Mouse (Mus musculus): ENCODE measurements at regions not wholly inside any gene's neighbourhood (a gene's known extent, or its start where the extent isn't known, plus 50 kb on each side); places are given as distances from the start of the nearest gene placed in this dataset.

DNA sequence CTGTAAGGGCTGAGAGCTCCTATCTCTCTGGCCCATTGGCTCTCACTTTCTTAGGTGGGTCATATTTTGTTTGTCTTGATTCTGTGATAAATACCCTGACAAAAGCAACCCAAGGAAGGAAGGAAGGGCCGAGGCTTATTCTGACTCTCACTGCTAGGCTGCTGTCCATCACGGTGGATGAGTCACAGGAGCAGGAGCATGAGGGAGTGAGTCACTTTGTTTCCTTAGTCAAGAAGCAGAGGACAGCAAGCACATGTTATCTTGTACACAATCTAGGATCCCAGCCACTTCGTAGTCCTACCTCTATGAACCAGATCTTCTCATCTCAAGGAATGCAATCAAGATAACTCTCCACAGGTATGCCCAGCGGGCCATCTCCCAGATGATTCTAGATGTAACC is 69.9 kb downstream of the Atp6v1g3 start:
- no peak for DNase-seq

DNA sequence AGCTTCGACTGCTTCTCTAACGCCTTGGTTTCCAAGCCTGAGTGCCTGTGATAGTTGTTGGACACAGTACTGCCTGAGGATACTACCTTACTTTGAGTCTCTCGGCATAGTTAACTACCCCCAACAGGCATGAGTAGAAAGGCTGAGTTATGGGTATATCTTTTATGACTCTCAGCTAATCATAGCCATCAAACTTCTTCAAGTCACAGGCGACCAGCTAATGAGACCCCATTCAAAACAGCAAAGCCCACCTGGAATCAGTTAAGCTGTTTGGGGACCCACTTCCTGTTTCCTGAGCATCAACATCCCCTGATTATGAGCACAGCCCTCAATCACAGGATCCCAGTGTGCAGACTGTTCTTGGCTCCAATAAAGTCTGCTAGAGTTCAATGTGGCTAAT is 71.4 kb downstream of the Atp6v1g3 start:
- no peak for DNase-seq

DNA sequence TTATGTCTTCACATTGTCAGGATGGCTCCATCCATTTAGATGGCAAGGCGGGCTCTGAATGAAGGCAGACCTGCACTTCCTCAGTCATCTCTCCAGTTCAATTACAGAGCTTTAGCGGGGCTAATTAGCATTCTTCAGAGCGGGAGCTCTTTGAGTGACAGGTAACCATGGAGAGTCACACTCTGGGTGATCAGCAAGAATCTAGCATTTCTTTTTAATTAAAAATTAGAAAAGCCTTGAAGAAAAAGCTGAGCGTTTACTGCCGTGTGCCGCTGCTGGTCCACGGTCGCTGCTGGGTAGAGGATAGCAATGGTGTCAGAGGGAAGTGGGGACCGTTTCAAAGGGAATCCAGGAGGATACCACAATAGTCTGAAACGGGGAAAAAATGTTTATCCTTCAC is 72.5 kb downstream of the Atp6v1g3 start:
- no peak for DNase-seq

DNA sequence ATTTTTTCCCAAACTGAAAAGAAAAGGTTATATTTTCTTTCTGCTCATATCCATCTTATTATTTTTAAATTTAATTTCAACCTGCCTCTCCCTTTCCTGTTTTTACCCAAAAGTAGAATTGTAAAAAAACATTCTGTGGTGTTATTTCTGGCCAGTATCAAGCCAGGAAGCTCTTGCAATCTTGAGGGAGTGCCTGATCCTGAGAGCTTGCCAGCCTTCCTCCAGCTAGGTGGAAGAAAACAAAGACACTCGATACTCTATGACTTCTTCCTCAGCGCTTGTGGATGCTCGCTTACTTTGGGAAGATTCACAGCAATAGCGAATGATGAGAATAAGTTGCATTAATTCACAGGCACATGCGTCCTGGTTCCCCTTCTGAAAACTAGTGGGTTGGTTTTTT is 73.4 kb downstream of the Atp6v1g3 start:
- peak; percentile 31 for DNase-seq

DNA sequence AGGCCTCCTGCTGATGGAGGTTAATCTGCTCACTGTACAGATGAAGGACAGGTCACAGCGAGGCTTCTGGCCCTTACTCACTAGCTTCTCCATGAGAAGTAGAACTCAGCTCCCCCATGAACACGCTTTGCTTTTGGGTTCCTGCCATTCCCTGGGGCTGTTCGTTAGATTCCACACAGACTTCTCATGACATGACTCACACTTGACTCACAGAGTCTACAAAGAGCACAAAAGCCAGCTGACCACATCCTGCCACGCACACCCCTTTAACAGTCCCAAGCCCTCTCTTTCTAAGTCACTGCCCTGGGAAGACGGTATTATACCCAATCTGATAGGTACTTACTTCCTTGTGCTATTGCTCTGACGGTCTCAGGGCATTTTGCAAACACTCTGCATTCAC is 74.9 kb downstream of the Atp6v1g3 start:
- no peak for DNase-seq

DNA sequence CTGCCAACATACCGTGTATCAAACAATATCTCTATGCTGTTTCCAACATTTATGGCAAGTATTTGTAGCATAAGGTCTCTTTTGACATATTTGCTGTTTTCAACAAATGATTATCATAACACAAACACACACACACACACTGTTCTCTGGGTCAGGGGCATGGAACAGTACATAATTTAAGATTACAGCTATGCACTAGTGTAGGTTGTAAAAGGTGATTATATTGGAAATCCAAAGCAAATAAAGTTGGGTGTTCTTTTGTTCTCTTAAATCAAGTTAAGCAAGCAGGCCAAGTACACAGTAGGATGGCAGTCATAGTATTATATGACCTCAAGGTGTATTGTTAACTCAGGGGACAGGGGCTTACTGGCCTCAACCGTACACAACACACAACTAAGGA is 75.6 kb downstream of the Atp6v1g3 start:
- no peak for DNase-seq

DNA sequence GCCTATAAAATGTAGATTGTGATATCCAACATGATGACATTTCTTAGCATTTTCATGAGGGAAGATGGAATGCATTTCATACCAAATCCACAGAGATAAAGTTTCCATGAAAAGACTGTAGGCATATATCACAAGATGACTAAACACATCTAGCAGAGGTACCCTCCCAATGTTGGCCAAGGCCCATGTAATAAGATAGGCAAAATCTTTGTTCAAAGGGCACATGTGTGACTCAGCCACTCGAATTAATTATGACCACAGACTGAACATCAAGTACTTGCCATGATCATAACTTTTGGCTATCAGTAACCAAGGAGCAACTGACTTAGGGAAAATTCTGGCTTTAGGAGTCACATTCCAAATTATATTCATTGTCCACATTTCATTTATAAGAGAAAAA is 82.9 kb downstream of the Atp6v1g3 start:
- no peak for DNase-seq

DNA sequence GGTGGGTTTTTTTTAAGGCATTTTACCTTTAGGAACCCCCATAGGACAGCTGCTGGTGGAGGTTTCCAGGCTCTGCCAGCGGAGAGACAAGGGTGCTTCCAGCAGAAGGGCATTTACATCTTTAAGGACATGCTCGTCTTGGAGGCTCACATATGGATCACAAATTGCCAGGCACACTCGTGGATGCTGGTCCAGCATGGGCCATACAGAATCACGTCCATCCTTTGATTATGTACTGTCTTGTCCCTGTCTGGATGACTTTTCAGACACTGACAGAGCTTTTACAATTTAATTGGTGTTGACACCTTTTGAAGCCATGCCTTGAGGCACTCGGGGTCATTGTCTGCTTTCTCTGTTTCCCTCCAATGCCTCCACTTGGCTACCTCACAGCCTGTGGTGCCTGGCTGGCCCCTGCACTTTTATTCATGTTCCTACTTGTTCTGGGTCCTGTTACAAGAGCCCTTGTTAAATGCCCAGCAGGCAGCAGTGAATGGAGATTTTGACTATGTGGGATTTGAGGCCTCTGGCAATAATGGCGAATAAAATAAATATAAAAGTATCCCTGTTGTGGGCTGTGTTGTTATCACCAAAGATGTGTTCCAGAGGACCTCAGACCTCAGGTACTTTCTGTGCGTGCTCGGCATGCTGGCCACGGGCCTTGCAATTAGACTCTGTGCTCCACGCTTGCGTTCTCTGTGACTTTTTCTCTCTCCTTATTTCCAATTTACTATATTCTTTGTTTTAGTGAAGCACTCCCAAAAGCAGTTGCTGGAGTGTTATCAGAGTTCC is 89.3 kb downstream of the Atp6v1g3 start:
- no peak for DNase-seq

DNA sequence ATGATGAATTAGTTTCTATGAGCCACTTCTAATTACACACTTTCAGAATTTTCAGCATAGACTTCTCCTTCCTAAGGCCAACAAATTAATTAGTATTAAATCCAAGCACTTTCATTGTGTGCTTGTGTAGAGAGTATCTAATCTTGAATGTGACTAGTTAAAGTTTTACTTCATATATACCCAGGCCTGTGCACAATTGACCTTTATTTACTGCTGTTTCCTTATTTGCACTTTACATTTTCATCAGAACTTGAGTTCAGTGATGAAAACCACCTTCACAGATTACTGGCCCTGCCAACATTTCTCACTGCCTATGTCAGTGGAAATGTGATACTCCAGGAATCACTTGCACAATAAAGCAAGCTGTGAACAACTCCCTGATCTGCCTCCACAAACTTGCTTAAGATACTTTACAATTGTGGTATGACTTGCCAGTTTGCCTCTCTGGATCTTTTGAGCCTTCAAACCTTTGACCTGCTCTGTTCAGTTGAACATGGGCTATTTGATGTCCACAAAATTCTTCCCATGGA is 96.5 kb downstream of the Atp6v1g3 start:
- DNase-seq = no peak

DNA sequence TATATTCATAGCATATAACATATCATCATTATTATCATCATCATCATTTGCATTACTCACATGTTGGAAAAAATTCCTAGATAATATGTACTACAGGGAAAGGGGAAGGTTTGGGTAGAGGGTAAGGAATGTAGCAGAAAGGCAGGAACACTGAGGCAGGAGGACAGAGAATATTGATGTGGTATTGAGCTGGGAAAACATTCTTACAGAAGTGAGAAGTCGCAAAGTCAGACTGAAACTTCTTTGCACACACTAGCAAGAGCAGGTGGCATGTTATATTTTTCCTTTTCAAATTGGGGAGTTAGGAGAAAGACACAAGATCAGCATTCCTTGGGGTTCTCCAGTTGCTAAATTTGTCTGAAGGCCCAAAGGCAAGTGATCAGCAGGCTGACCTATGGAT is 97.9 kb downstream of the Atp6v1g3 start:
- no peak for DNase-seq

DNA sequence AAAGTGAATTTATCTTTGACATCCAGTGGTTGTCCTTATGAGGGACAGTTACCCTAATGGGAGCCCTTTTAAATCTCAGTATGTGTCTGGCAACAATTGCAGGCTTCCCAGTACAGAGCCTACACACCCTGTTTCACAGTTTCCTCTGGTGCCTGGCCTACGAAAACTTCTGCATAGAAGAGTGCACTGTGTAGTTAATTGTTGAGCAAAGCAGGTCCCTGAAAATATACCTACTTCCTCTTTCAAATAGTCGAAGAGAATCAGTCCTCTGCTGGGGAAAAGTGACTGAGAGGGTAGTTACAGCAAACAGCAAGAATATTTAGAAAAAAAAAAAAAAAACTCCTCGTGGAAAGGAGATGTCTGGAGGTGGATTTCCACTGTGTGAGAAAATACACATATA is 110.6 kb downstream of the Atp6v1g3 start:
- no peak for DNase-seq

DNA sequence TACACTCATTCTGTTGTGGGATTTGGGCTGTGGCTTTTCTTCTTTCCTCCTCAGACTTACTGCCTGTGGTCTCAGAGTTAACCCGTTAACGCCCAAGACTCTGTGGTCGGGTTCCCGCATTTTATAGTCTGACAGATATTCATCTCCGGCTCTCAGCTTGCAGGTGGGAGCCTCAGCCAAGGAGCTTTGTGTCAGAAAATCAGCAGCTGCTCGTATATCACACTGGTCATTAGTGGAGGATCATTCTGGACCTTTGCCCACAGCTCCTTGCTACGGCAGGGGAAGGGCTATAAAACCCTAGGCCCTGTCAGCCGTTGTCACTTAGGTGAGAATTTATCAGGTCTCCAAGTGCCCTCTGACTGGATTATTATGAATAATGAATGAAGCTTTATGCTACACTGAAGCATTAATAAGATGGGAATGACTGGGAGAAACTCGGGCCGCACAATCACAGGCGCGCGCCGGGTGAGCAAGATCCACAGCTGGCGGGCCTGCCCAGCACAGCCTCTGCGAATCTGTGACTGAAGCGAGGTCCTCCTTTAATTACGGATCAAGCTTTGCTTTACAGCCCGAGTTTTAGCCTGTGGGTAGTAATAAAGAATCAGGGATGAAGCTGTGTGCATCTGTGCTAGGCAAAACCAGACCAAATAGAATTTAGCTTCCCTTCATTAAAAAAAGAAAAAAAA is 111.8 kb downstream of the Atp6v1g3 start:
- no peak for DNase-seq

DNA sequence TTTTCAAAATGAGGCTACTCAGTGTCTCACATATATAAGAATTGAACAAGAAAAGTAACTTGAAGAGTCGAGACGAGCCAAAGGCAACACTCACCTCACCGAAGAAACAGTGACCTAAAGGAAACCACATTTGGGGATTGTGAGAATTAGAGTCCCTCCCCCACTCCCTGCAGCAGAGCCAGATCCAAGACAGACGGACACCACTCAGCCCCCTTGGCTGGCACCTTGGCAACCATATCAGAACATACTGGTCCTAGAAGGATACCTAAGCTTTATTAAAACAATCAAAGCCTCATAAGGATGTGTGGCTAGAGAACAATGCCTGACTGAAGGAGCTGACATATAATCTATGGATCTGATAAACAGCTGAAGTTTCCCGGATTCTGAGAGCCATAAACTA is 112.5 kb downstream of the Atp6v1g3 start:
- DNase-seq = no peak

DNA sequence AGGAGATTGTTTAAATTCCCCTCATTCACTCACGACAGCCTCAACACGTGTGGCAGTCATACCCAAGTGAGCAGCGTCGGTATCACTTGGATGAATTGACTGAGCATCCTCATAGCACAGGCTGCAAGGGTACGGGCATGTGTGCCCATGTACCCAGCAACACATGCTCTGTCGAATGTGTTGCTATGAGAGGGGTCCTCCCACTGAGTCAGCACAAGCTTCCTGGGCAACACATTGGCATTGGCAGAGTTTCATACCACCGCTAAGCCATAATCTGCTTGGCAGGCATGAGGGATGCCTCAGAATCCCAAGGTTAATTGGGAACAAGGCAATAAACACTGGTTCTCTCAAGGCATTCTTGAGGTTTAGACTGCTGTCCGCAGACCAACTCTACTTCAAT is 115.1 kb downstream of the Atp6v1g3 start:
- DNase-seq = no peak

DNA sequence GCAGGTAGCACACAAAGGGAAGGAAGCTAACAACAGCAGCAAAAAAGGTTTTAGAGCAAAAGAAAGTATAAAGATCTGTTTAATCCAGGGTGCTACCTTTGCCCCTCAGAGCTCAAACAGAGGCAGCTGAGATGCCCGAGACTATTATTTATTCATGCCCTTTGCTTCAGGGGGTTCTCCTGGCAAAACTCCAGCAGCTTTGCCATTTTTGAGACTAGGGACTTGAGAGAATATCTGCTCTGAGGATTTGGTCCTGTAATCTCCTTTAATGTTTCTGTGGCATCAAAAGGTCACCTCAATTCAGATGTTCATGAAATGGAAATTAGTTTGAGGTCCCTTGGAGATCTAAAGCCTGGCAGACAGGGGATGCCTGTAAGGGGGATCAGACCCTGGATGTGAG is 116.1 kb downstream of the Atp6v1g3 start:
- no peak for DNase-seq

DNA sequence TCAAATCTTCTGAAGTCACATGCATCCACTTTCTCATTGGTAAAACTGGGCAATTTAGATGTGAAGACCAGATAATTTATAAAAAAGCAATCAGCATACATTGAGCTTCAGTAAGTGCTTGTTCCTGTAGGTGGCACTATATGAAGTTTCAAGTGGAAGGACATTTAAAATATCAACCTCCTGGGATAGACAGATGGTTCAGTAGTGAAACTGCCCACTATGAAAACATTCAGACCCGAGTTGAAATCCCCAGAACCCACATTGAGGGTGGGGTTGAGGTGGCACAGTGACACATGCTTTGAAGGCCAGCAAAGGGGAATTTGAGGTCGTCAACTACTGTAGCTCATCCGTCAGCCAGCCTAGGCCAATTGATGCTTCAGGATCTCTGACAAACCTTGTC is 145.1 kb downstream of the Atp6v1g3 start:
- peak; percentile 11 for DNase-seq

DNA sequence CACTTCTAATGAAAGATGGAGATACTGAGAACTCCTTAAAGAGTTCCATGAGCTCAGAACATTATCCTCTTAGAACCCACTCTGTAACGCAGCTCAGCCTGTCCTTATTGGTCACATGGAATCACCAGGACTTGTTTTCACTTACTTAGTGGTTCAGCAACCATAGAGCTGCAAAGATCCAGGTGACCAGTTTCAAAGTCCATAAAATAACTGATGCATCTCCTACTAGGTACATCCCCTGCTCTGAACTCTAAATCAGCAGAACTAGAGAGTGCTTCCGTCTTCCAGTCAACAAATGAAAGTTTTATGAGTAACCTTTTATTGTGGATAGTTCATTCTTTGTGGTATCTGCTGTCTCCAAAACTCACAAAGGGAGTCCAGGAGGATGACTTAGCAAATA is 153.9 kb downstream of the Atp6v1g3 start:
- DNase-seq = peak; percentile 87

Measured in kidney, adult 9 months (tissue).